Mouse (Mus musculus) adrenal gland, postnatal 25 days (tissue): ENCODE results near the gene Hs3st3b1. TPM values are rescaled to one million over a fixed set of nuclear protein-coding genes. Genes with fewer than 3 reads are reported as not detected.

Source experiments
- DNase-seq: peaks from one replicate; pipeline ENCODE4 v3.0.0; 2021; ENCODE audit warnings: mixed read lengths
- long read RNA-seq: library from polyadenylated mRNA; stranded (forward); transcript quantifications from one replicate; pipeline ENCODE4 v2.0.0, GENCODE M21; 2021
- total RNA-seq: library from RNA; stranded (reverse); gene quantifications from 2 replicates; pipeline ENCODE4 v1.2.3, GENCODE M21; 2021

Gene Hs3st3b1
- 2.1 TPM in 2 replicates for total RNA-seq
- long read RNA-seq, full-length matches to known transcripts = 1 of 12 reads
- long read RNA-seq, partial matches to known transcripts = 0 of 12 reads
- long read RNA-seq, other reads (novel, unspliced or antisense) = 11 of 12 reads

GRCm38 (mm10) chr11:63922091-63922621, at the start of gene Hs3st3b1:
Gene Hs3st3b1 (minus strand): TSS chr11:63922290.
- DNase-seq = peak; percentile 93

- DNase-seq = no peak
Observed at GRCm38 (mm10) chr11:63971462-63971861, 49.4 kb upstream of the Hs3st3b1 start.

- no peak for DNase-seq
Observed at GRCm38 (mm10) chr11:63970818-63971217, 48.7 kb upstream of the Hs3st3b1 start.

- DNase-seq = no peak
Observed at GRCm38 (mm10) chr11:63969205-63969910, 47.3 kb upstream of the Hs3st3b1 start.

DNA sequence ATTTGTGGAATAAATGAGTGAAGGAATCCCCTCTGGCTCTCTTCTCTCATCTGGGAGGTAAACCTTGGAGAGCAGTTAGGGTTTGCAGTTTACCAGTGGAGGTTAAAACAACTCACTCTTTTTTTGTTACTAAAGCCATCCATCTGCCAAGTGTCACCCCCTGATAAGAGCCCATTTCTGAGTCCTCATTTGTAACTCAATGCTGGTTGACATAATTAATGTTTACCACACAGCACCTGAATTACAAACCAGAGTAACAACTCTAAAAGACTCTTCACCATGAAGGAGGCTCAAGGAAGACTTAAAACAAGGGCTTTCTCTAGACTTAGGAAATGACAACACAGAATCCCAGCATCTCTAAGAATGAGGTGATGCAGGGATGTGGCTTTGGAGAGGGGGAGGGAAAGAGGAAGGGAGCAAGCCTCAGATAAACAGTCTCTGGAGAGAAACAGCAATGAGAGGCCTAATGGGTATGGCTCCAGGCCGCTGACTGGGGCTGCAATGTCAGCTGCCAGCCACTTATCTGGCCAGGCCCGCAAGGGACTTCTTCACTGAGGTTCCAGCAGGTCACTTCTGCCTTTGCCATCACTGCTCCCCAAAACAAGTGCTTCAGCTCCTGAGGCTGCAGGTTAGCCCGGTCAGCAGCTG, 46.4 kb upstream of the Hs3st3b1 start:
- no peak for DNase-seq

DNA sequence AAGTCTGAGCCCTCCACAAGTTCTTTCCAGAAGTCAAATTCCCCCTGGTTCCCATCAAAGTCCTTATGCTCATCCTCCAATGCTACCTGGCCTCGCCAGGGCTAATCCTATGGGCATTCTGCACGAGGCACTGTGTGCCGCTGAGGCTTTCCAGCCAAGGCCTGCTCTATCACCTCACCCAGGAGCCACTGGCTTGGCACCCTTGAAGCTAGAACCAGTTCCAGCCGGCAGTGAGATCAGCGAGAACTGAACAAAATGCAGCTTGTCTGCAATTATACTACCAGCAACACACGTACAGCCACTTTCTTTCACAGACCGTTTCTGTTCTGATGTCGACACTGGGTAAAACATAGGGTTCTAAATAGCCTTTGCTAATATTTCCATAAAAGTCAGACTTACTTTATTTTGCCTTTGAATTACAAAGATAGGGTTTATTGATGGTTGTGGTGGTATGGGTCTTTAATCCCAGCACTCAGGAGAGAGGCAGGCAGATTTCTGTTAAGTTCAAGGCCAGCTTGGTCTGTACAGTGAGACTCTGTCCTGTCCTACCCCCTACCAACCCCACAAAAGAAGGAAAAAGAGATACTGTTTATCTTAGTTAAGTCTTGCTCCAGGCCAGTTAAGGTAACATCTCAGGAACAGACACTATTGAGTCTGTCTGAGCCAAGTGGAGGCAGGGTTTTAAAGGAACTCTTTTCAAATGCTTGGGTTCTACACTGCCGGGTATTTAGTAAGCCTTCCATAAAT, 45.7 kb upstream of the Hs3st3b1 start:
- no peak for DNase-seq

DNA sequence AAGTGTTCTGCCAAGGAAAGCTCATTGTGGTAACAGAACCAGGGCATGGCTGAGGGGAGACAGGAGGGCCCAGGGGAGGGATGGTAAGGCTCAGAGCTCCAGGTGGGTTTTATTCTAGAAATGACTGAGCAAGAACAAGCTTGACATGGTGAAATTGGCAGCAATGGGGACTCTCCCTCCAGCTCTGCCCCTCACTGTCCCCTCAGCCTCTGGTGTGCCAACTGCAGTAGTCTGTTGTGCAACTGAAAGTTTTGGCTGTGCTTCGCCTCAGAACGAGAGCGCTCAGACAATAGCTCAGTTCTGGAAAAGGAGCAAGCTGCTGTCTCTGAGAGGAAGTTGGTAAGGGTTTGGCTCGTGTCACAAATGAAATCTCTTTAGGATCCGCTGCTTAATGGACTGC, 43.3 kb upstream of the Hs3st3b1 start:
- no peak for DNase-seq

- peak; percentile 27 for DNase-seq
Observed at GRCm38 (mm10) chr11:63957207-63957606, 35.1 kb upstream of the Hs3st3b1 start.

- DNase-seq = no peak
Observed at GRCm38 (mm10) chr11:63956748-63957147, 34.7 kb upstream of the Hs3st3b1 start.

DNA sequence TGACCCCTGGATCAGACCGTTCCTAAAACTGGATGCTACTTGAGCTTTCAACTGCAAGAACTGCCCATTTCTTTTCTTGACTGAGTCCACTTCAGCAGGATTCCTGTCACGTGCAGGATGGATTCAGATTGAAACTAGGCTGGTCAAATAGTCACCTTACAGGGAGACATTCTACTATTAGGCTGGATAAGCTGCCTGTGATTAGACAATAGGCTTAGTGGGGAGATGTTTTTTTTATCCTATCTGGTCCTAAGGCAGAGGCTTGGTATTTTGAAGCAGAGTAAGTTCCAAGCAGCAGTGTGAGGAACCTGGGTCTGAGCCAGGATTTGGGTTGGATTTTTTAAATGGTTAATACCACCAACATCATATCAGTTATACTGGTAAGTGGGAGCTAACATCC, 31.8 kb upstream of the Hs3st3b1 start:
- no peak for DNase-seq

DNA sequence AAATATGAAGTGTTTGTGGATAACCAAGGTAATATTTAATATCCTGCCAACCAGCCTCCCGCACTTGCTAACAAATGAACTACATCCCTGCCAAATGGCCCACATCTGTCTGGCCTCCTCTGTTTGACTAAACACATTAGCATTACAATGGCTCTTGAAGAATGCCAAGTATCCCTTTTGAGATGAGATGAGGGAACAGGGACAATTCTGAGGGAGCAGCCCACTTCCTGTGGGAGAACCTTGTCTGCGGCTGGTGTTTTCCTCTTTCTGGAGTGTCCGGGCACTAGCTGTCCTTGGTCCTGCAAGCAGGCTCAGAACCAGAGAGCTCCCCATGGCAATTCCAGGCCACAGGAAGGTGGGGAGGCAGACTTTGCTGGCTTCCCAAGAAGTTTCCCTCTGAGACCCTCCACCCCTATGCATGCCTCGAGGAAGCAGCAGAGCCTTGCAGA, 30.7 kb upstream of the Hs3st3b1 start:
- no peak for DNase-seq

DNA sequence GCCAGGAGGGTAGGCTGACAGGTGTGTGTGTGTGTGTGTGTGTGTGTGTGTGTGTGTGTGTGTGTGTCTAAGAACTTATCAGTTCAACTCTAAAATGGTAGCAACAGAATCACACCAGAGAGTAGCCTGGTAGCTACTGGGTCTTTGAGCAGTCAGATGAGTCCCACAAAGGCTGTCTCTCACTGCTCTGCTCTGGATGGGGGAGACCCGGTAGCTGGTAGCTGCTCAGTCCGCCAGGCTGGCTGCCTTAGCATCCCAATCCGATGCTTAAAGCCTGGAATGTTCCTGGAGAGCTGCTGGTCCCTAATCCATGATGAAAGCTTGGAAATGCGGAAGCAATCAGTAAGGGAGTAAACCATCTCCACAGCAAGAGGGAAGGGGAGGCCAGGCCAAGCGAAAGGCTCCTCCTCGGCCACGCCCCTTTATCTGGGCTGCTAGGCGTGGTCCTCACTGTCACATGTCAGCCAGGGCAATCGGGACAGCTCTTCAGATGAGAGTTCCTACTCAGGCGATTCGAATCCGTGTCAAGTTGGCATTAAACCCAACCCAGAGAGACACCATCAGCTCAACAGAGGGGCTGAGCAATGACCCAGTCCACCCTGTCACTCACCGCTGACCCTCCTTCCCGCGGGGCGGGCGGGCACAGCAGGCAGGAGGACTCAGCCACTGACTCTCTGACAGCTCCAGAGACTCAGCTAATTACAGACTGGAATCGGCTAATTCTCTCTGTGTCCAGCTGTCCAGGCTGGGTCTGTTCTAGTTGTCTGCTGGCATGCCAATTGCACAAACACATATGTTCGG, 29.9 kb upstream of the Hs3st3b1 start:
- DNase-seq = peak; percentile 19

- DNase-seq = no peak
Observed at GRCm38 (mm10) chr11:63948371-63948770, 26.3 kb upstream of the Hs3st3b1 start.

DNA sequence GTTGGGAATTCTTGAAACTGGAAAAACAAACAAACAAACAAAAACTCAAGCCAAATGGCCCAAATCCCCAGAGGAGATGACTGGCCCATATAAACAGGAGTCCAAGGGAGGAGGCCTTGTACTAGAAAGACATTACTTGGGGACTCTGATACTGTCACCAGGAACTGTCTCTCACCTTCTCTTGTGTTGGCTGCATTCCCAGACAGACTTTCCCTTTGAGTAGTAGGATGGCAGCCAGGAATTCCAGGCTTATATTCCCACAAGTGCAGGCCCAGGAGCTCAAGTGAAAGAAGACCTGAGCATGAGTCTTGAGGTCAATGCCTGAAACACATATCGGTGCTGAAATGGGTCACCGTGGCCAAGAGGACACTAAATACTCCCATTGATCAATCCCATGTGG, 24.9 kb upstream of the Hs3st3b1 start:
- DNase-seq = no peak

DNA sequence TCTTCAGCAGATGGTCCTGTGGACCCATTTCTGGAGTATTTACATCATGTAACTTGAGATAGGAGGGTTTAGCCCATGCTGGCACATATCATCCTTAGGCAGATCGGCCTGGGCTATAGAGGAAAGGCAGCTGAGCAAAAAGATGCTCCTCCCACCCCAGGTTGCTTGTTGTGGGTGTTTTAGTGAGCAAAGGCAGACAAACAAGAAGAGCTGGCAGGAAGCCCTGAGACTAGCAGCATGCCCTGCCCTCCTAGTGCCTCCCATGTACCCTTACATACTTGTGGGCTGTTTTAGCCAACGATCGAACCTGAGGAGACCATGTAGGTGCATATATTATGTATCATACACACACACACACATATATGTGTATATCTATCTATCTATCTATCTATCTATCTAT, 21.9 kb upstream of the Hs3st3b1 start:
- DNase-seq = no peak

- DNase-seq = no peak
Observed at GRCm38 (mm10) chr11:63943268-63943890, 21.3 kb upstream of the Hs3st3b1 start.

DNA sequence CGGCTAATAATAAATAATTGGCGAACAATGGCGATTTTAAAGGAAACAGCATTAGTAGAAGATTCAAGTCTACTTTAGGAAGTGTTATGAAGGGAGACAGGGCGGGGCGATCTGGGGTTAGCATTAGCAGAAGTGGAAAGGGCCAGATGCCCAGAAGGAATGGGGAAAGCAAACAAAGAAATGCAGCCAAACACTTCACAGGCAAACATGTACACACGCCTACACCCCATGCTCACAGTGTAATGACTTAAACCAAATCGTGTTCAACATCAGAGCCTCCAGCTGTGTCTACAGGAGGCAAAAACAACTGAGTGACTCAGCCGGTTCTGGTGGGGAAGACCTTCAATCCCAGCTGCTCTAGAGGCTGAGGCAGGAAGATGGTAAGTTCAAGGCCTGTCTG, 20.1 kb upstream of the Hs3st3b1 start:
- no peak for DNase-seq

DNA sequence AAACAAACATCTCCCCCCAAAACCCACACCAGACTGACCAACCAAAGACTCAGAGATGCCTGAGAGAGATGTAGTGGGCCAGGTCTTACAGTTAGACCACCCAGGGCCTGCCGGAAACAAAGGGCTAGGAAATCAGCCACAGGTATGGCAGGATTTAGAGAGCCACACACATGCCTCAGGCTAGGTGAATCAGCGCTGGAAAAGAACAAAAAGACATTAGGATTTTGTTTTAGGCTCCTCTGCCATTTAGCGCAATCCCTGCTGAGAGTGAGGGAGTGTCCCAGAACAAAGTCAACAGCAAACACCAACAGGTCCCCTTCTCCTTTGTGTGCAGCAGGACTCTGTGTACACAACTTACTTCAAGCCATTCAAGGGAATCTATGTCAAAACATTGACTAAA, 14.6 kb upstream of the Hs3st3b1 start:
- no peak for DNase-seq

GRCm38 (mm10) chr11:63926901-63927300, 4.8 kb upstream of the Hs3st3b1 start:
- DNase-seq = no peak

- DNase-seq = peak; percentile 82
Observed at GRCm38 (mm10) chr11:63925161-63925582, 3.1 kb upstream of the Hs3st3b1 start.

- no peak for DNase-seq
Observed at GRCm38 (mm10) chr11:63924286-63924930, 2.3 kb upstream of the Hs3st3b1 start.
